Mouse (Mus musculus): ENCODE measurements around the gene Tmem202.

The Tmem202 gene

GRCm38 (mm10) chr9:59533422-59533821 lies 6.2 kb downstream of the Tmem202 start:
- peak; percentile 58 for DNase-seq (ENCODE audit: low read depth, low spot score)

- no peak for DNase-seq (ENCODE audit: low read depth, low spot score)
Measured at GRCm38 (mm10) chr9:59531645-59532044, 8.0 kb downstream of the Tmem202 start.

- DNase-seq (ENCODE audit: low read depth, low spot score): no peak
Measured at GRCm38 (mm10) chr9:59528274-59528673, 11.4 kb downstream of the Tmem202 start.

GRCm38 (mm10) chr9:59527580-59527979 lies 12.1 kb downstream of the Tmem202 start:
- no peak for DNase-seq (ENCODE audit: low read depth, low spot score)

- no peak for DNase-seq (ENCODE audit: low read depth, low spot score)
Measured at GRCm38 (mm10) chr9:59526727-59527126, 12.9 kb downstream of the Tmem202 start.

GRCm38 (mm10) chr9:59522906-59523305 lies 16.7 kb downstream of the Tmem202 start:
- no peak for DNase-seq (ENCODE audit: low read depth, low spot score)

GRCm38 (mm10) chr9:59519396-59519795 lies 20.3 kb downstream of the Tmem202 start:
- DNase-seq (ENCODE audit: low read depth, low spot score): no peak

GRCm38 (mm10) chr9:59518976-59519375 lies 20.7 kb downstream of the Tmem202 start:
- DNase-seq (ENCODE audit: low read depth, low spot score): no peak

GRCm38 (mm10) chr9:59517127-59517526 lies 22.5 kb downstream of the Tmem202 start:
- DNase-seq (ENCODE audit: low read depth, low spot score): peak; percentile 21

- no peak for DNase-seq (ENCODE audit: low read depth, low spot score)
Measured at GRCm38 (mm10) chr9:59515069-59515468, 24.6 kb downstream of the Tmem202 start.

GRCm38 (mm10) chr9:59512381-59512780 lies 27.3 kb downstream of the Tmem202 start:
- no peak for DNase-seq (ENCODE audit: low read depth, low spot score)

- no peak for DNase-seq (ENCODE audit: low read depth, low spot score)
Measured at GRCm38 (mm10) chr9:59508146-59508545, 31.5 kb downstream of the Tmem202 start.

GRCm38 (mm10) chr9:59487331-59487730 lies 52.3 kb downstream of the Tmem202 start:
- no peak for DNase-seq (ENCODE audit: low read depth, low spot score)

- DNase-seq (ENCODE audit: low read depth, low spot score): peak; percentile 99
Measured at GRCm38 (mm10) chr9:59486549-59487065, 53.0 kb downstream of the Tmem202 start, which contains the start of gene Arih1. Gene Arih1 (minus strand): TSS chr9:59486618.

GRCm38 (mm10) chr9:59486076-59486518 lies 53.5 kb downstream of the Tmem202 start:
- DNase-seq (ENCODE audit: low read depth, low spot score): peak; percentile 67

- peak; percentile 76 for DNase-seq (ENCODE audit: low read depth, low spot score)
Measured at GRCm38 (mm10) chr9:59485511-59486075, 54.1 kb downstream of the Tmem202 start.

- peak; percentile 57 for DNase-seq (ENCODE audit: low read depth, low spot score)
Measured at GRCm38 (mm10) chr9:59484760-59485159, 54.9 kb downstream of the Tmem202 start.

- DNase-seq (ENCODE audit: low read depth, low spot score): peak; percentile 79
Measured at GRCm38 (mm10) chr9:59482419-59482818, 57.2 kb downstream of the Tmem202 start.

- peak; percentile 65 for DNase-seq (ENCODE audit: low read depth, low spot score)
Measured at GRCm38 (mm10) chr9:59476617-59477016, 63.0 kb downstream of the Tmem202 start.

- no peak for DNase-seq (ENCODE audit: low read depth, low spot score)
Measured at GRCm38 (mm10) chr9:59474838-59475237, 64.8 kb downstream of the Tmem202 start.

GRCm38 (mm10) chr9:59473171-59473570 lies 66.5 kb downstream of the Tmem202 start:
- no peak for DNase-seq (ENCODE audit: low read depth, low spot score)

GRCm38 (mm10) chr9:59469446-59469845 lies 70.2 kb downstream of the Tmem202 start:
- DNase-seq (ENCODE audit: low read depth, low spot score): no peak
